Mouse (Mus musculus): ENCODE measurements around the gene Pou2f2.

DNA sequence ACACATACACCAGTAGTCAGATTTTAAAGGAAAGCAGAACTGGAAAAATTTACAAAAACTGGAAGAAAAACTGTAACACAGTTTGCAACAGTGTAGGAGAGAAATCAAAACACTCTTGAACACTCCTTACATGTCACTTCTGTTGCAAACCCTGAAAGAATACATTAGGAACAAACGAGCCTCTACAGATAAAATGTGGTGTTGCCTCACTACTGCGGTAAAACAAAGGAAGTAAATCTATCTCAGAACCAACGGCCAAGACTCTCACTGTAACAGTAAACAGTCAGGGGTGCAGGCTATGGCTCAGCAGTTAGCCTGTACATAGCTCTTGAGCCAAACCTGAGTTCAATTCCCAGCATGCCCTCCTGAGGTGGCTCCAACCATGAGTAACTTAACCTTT, 33.6 kb upstream of the Pou2f2 start:
- TF ChIP-seq CTCF (IDR thresholded peaks at IDR 0.05; ENCODE audit: borderline replicate concordance, insufficient read depth, low read depth, low read length) (no peak), POLR2A (IDR thresholded peaks at IDR 0.05; ENCODE audit: borderline replicate concordance, insufficient read depth, low read length) (no peak)

Data from cerebellum, adult 2 months (tissue).